Mouse (Mus musculus) kidney, postnatal 25 days (tissue): ENCODE data around the gene Tmem106c.

Experiments used
- DNase-seq, 2 experiments: peaks; one replicate each; pipeline ENCODE4 v3.0.0; 2021; ENCODE audit warnings: mixed read lengths in 2 of 2

The Tmem106c gene

GRCm38 (mm10) chr15:97963989-97964835 is at the start of gene Tmem106c:
Tmem106c (plus strand) TSS chr15:97964200.
- DNase-seq, result peak; percentile 86 to 93

- peak; percentile 67 to 83 for DNase-seq
These were observed 49.7 kb upstream of the Tmem106c start for GRCm38 (mm10) chr15:97914331-97914747.

- peak in 1 of 2 experiments; percentile 43 for DNase-seq
These were observed 46.0 kb upstream of the Tmem106c start for GRCm38 (mm10) chr15:97917994-97918393.

GRCm38 (mm10) chr15:97919217-97919616 is 44.8 kb upstream of the Tmem106c start:
- DNase-seq, result no peak

GRCm38 (mm10) chr15:97920306-97920705 is 43.7 kb upstream of the Tmem106c start:
- no peak for DNase-seq

- DNase-seq, result no peak
These were observed 42.2 kb upstream of the Tmem106c start for GRCm38 (mm10) chr15:97921796-97922195.

- no peak for DNase-seq
These were observed 41.6 kb upstream of the Tmem106c start for GRCm38 (mm10) chr15:97922421-97922820.

GRCm38 (mm10) chr15:97927018-97927417 is 37.0 kb upstream of the Tmem106c start:
- peak; percentile 72 to 81 for DNase-seq

GRCm38 (mm10) chr15:97927821-97928220 is 36.2 kb upstream of the Tmem106c start:
- DNase-seq, result no peak

GRCm38 (mm10) chr15:97929259-97929824 is 34.7 kb upstream of the Tmem106c start:
- no peak for DNase-seq

GRCm38 (mm10) chr15:97932441-97932840 is 31.6 kb upstream of the Tmem106c start:
- DNase-seq, result peak in 1 of 2 experiments; percentile 81

GRCm38 (mm10) chr15:97938580-97938979 is 25.4 kb upstream of the Tmem106c start:
- DNase-seq, result peak; percentile 51 to 86

- no peak for DNase-seq
These were observed 23.9 kb upstream of the Tmem106c start for GRCm38 (mm10) chr15:97940088-97940487.

GRCm38 (mm10) chr15:97941306-97941705 is 22.7 kb upstream of the Tmem106c start:
- DNase-seq, result no peak

GRCm38 (mm10) chr15:97942538-97942937 is 21.5 kb upstream of the Tmem106c start:
- no peak for DNase-seq

GRCm38 (mm10) chr15:97943356-97943755 is 20.6 kb upstream of the Tmem106c start:
- DNase-seq, result peak; percentile 76 to 94

- peak; percentile 59 to 93 for DNase-seq
These were observed 19.0 kb upstream of the Tmem106c start for GRCm38 (mm10) chr15:97944919-97945574.

GRCm38 (mm10) chr15:97945656-97946315 is 18.2 kb upstream of the Tmem106c start:
- peak; percentile 44 to 91 for DNase-seq

GRCm38 (mm10) chr15:97948720-97949119 is 15.3 kb upstream of the Tmem106c start:
- DNase-seq, result no peak

- peak in 1 of 2 experiments; percentile 27 for DNase-seq
These were observed 14.3 kb upstream of the Tmem106c start for GRCm38 (mm10) chr15:97949706-97950105.

- DNase-seq, result peak in 1 of 2 experiments; percentile 26
These were observed 13.8 kb upstream of the Tmem106c start for GRCm38 (mm10) chr15:97950240-97950639.

- peak; percentile 70 to 76 for DNase-seq
These were observed 11.7 kb upstream of the Tmem106c start for GRCm38 (mm10) chr15:97952137-97952888.
